Mouse (Mus musculus): Measurements from ENCODE around the gene Olfr776. TPM values are rescaled to one million over a fixed set of nuclear protein-coding genes. Genes with fewer than 3 reads are reported as not detected.

Gene Olfr776
- not detected for polyA plus RNA-seq (2015; fragmentation: Illumina TruSeq; extraction: RNeasy Lipid Tissue Mini Kit (QIAGEN cat#74804); ENCODE audit: low read depth, low replicate concordance)

DNA sequence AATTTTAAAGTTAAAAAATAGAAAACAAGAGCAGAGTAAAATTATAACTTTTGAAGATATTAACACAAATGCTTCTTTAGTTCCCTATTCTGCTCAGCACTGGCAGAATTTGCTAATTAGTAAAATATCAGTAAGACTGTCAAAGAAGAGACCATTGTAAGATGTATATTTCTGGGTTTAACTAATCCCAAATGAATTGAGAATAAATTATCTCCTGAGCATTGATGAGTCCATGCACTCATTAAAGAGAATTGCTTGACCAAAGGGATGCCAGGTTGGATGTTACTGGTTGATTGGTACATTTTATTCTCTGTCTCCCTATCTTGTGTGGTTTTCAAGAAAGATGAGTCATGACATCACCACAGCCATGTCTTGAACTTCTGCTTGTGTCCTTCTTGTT lies at the start of gene Olfr776:
Olfr776 (plus strand) TSS at position 301 of the 400 bp plus-strand sequence.

DNA sequence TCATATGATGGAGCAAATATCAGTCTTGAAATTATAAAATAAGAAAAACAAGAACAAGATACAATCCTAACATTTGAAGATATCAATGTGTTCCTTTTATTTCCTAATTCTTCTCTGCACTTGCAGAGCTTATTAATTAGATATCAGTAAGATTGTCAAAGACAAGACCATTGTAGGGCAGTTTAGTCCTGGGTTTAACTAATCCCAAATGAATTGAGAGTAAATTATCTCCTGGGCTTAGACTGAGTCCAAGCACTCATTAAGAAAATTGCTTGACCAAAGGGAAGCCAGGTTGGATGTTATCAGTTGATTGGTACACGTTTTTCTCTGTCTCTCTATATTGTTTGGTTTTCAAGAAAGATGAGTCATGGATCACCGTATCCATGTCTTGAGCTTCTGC lies 23.0 kb upstream of the Olfr776 start, which contains the start of gene Olfr774:
Olfr774 (plus strand) TSS at position 301 of the 400 bp plus-strand sequence.

DNA sequence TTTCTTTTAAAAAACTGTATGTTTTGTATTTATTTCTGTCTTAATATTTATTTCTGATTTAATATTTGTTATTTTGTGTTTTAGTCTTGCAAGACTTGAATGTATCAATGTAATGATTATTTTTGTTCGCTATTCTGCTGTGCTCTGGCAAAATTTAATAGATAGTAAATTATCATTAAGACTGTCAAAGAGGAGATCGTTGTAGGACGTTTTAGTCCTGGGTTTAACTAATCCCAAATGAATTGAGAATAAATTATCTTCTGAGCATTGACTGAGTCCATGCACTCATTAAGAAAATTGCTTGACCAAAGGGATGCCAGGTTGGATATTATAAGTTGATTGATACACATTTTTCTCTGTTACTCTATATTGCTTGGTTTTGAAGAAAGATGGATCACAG lies 10.8 kb upstream of the Olfr776 start, which contains the start of gene Olfr775:
Olfr775 (plus strand) TSS at position 301 of the 400 bp plus-strand sequence.

DNA sequence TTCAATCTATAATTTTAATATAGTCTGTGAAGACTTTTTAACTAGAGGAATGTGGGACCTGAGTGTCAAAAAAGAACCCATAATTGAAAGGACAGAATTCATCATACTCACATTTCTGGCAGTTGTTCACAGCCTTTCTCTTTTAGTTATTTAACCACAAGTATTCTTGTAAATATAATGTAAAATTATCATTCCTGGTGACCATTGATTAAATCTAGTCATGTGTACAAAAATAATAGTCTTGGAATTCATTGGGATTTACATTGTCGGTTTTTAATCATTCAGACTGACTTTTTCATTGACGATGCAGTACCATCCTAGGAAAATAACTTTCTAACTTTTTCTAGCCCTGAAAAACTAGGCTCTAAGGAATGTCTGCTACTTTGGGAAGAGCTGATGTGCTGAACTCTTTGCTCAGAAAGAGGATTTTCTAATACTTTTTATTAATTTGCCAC lies 12.2 kb downstream of the Olfr776 start, which contains the start of gene Olfr777:
Olfr777 (minus strand) TSS at position 405 of the 455 bp plus-strand sequence.

Other genes starting within 250 kb of the Olfr776 start
- gene Olfr763, start 248.3 kb upstream of the Olfr776 start, polyA plus RNA-seq (2015; fragmentation: Illumina TruSeq; extraction: RNeasy Lipid Tissue Mini Kit (QIAGEN cat#74804); ENCODE audit: low read depth, low replicate concordance): not detected
- gene Olfr764-ps1, start 219.2 kb upstream of the Olfr776 start, polyA plus RNA-seq (2015; fragmentation: Illumina TruSeq; extraction: RNeasy Lipid Tissue Mini Kit (QIAGEN cat#74804); ENCODE audit: low read depth, low replicate concordance): not detected
- not detected for gene Olfr765, start 209.1 kb upstream of the Olfr776 start, polyA plus RNA-seq (2015; fragmentation: Illumina TruSeq; extraction: RNeasy Lipid Tissue Mini Kit (QIAGEN cat#74804); ENCODE audit: low read depth, low replicate concordance)
- not detected for gene Olfr766-ps1, start 190.2 kb upstream of the Olfr776 start, polyA plus RNA-seq (2015; fragmentation: Illumina TruSeq; extraction: RNeasy Lipid Tissue Mini Kit (QIAGEN cat#74804); ENCODE audit: low read depth, low replicate concordance)
- gene Olfr767, start 176.2 kb upstream of the Olfr776 start, polyA plus RNA-seq (2015; fragmentation: Illumina TruSeq; extraction: RNeasy Lipid Tissue Mini Kit (QIAGEN cat#74804); ENCODE audit: low read depth, low replicate concordance): not detected
- not detected for gene Olfr768, start 159.8 kb upstream of the Olfr776 start, polyA plus RNA-seq (2015; fragmentation: Illumina TruSeq; extraction: RNeasy Lipid Tissue Mini Kit (QIAGEN cat#74804); ENCODE audit: low read depth, low replicate concordance)
- gene Olfr769, start 141.3 kb upstream of the Olfr776 start, polyA plus RNA-seq (2015; fragmentation: Illumina TruSeq; extraction: RNeasy Lipid Tissue Mini Kit (QIAGEN cat#74804); ENCODE audit: low read depth, low replicate concordance): not detected
- gene Olfr770, start 120.1 kb upstream of the Olfr776 start, polyA plus RNA-seq (2015; fragmentation: Illumina TruSeq; extraction: RNeasy Lipid Tissue Mini Kit (QIAGEN cat#74804); ENCODE audit: low read depth, low replicate concordance): not detected
- not detected for gene Olfr771, start 94.4 kb upstream of the Olfr776 start, polyA plus RNA-seq (2015; fragmentation: Illumina TruSeq; extraction: RNeasy Lipid Tissue Mini Kit (QIAGEN cat#74804); ENCODE audit: low read depth, low replicate concordance)
- gene Olfr772, start 81.2 kb upstream of the Olfr776 start, polyA plus RNA-seq (2015; fragmentation: Illumina TruSeq; extraction: RNeasy Lipid Tissue Mini Kit (QIAGEN cat#74804); ENCODE audit: low read depth, low replicate concordance): not detected
- gene Olfr773, start 71.7 kb upstream of the Olfr776 start, polyA plus RNA-seq (2015; fragmentation: Illumina TruSeq; extraction: RNeasy Lipid Tissue Mini Kit (QIAGEN cat#74804); ENCODE audit: low read depth, low replicate concordance): not detected
- gene Olfr774, start 22.9 kb upstream of the Olfr776 start, polyA plus RNA-seq (2015; fragmentation: Illumina TruSeq; extraction: RNeasy Lipid Tissue Mini Kit (QIAGEN cat#74804); ENCODE audit: low read depth, low replicate concordance): not detected
- gene Olfr775, start 10.7 kb upstream of the Olfr776 start, polyA plus RNA-seq (2015; fragmentation: Illumina TruSeq; extraction: RNeasy Lipid Tissue Mini Kit (QIAGEN cat#74804); ENCODE audit: low read depth, low replicate concordance): not detected
- gene Olfr777, start 12.4 kb downstream of the Olfr776 start, polyA plus RNA-seq (2015; fragmentation: Illumina TruSeq; extraction: RNeasy Lipid Tissue Mini Kit (QIAGEN cat#74804); ENCODE audit: low read depth, low replicate concordance): not detected
- gene Olfr780, start 59.0 kb downstream of the Olfr776 start, polyA plus RNA-seq (2015; fragmentation: Illumina TruSeq; extraction: RNeasy Lipid Tissue Mini Kit (QIAGEN cat#74804); ENCODE audit: low read depth, low replicate concordance): not detected
- gene Olfr781, start 69.7 kb downstream of the Olfr776 start, polyA plus RNA-seq (2015; fragmentation: Illumina TruSeq; extraction: RNeasy Lipid Tissue Mini Kit (QIAGEN cat#74804); ENCODE audit: low read depth, low replicate concordance): not detected
- not detected for gene Olfr782, start 89.7 kb downstream of the Olfr776 start, polyA plus RNA-seq (2015; fragmentation: Illumina TruSeq; extraction: RNeasy Lipid Tissue Mini Kit (QIAGEN cat#74804); ENCODE audit: low read depth, low replicate concordance)
- not detected for gene Olfr784, start 125.0 kb downstream of the Olfr776 start, polyA plus RNA-seq (2015; fragmentation: Illumina TruSeq; extraction: RNeasy Lipid Tissue Mini Kit (QIAGEN cat#74804); ENCODE audit: low read depth, low replicate concordance)
- not detected for gene Olfr785, start 146.3 kb downstream of the Olfr776 start, polyA plus RNA-seq (2015; fragmentation: Illumina TruSeq; extraction: RNeasy Lipid Tissue Mini Kit (QIAGEN cat#74804); ENCODE audit: low read depth, low replicate concordance)
- not detected for gene Olfr786, start 168.2 kb downstream of the Olfr776 start, polyA plus RNA-seq (2015; fragmentation: Illumina TruSeq; extraction: RNeasy Lipid Tissue Mini Kit (QIAGEN cat#74804); ENCODE audit: low read depth, low replicate concordance)
- not detected for gene Olfr787, start 202.7 kb downstream of the Olfr776 start, polyA plus RNA-seq (2015; fragmentation: Illumina TruSeq; extraction: RNeasy Lipid Tissue Mini Kit (QIAGEN cat#74804); ENCODE audit: low read depth, low replicate concordance)
- not detected for gene Olfr788, start 211.9 kb downstream of the Olfr776 start, polyA plus RNA-seq (2015; fragmentation: Illumina TruSeq; extraction: RNeasy Lipid Tissue Mini Kit (QIAGEN cat#74804); ENCODE audit: low read depth, low replicate concordance)
- not detected for gene Olfr789, start 225.6 kb downstream of the Olfr776 start, polyA plus RNA-seq (2015; fragmentation: Illumina TruSeq; extraction: RNeasy Lipid Tissue Mini Kit (QIAGEN cat#74804); ENCODE audit: low read depth, low replicate concordance)
- not detected for gene Olfr790, start 239.4 kb downstream of the Olfr776 start, polyA plus RNA-seq (2015; fragmentation: Illumina TruSeq; extraction: RNeasy Lipid Tissue Mini Kit (QIAGEN cat#74804); ENCODE audit: low read depth, low replicate concordance)

All from brain, adult 10 weeks (tissue).